Mouse (Mus musculus) heart, embryonic 13.5 days (tissue): ENCODE measurements around the gene Sgsm1. TPM values are rescaled to one million over a fixed set of nuclear protein-coding genes. Genes with fewer than 3 reads are reported as not detected.

ENCODE experiments used
- ATAC-seq: fragments of 200-750 bp; cut with Nextera tagmentation; 2 replicates; pipeline ENCODE4 v1.8.0; 2017; ENCODE audit warnings: moderate TSS enrichment; ENCODE audit not compliant: insufficient number of reproducible peaks, low FRiP score, low TSS enrichment; ENCODE audit errors: extremely low read depth
- H3K27ac ChIP-seq: fragments of 300-500 bp; sonication (generic); replicated peaks from 2 replicates; pipeline ENCODE4 v1.5.1; 2015; ENCODE audit warnings: moderate library complexity, mild to moderate bottlenecking, inconsistent platforms
- H3K27me3 ChIP-seq: fragments of 300-500 bp; sonication (generic); replicated peaks from 2 replicates; pipeline ENCODE4 v1.6.1; 2015; ENCODE audit warnings: mild to moderate bottlenecking, inconsistent platforms
- H3K36me3 ChIP-seq: fragments of 300-500 bp; sonication (generic); 2 replicates; pipeline ENCODE4 v1.6.1; 2015; ENCODE audit warnings: mild to moderate bottlenecking, inconsistent platforms
- H3K4me1 ChIP-seq: fragments of 300-500 bp; sonication (generic); 2 replicates; pipeline ENCODE4 v1.6.1; 2015; ENCODE audit warnings: inconsistent platforms
- H3K4me2 ChIP-seq: fragments of 300-500 bp; sonication (generic); 2 replicates; pipeline ENCODE4 v1.6.1; 2015; ENCODE audit warnings: inconsistent platforms, mild to moderate bottlenecking, moderate library complexity
- H3K4me3 ChIP-seq: fragments of 300-500 bp; sonication (generic); 2 replicates; pipeline ENCODE4 v1.5.1; 2015; ENCODE audit warnings: moderate library complexity, mild to moderate bottlenecking, inconsistent platforms
- H3K9ac ChIP-seq: fragments of 300-500 bp; sonication (generic); 2 replicates; pipeline ENCODE4 v1.6.1; 2015; ENCODE audit warnings: inconsistent platforms, mild to moderate bottlenecking, moderate library complexity
- H3K9me3 ChIP-seq: fragments of 300-500 bp; sonication (generic); 2 replicates; pipeline ENCODE4 v1.6.1; 2016; ENCODE audit warnings: inconsistent platforms
- WGBS: fragments of 180-500 bp; shearing (Covaris S2); methylation state at CpG from one replicate; pipeline ENCODE4 v1.1.7; 2015; ENCODE audit warnings: mixed read lengths; 5-methylcytosine and 5-hydroxymethylcytosine counted together
- microRNA-seq: library from miRNA; unstranded; fragments of <30 nt; microRNA quantifications from one replicate; pipeline ENCODE4, GENCODE M21; 2016
- polyA plus RNA-seq: library from polyadenylated mRNA; unstranded; fragments of >200 nt; fragmentation: Nextera tagmentation; extraction: Ambion mirVana; gene quantifications from 2 replicates; pipeline ENCODE4 v1.2.1, GENCODE M21; 2015

The Sgsm1 gene
- polyA plus RNA-seq, 1 experiment from 2014 or later, result 1.5 TPM

DNA sequence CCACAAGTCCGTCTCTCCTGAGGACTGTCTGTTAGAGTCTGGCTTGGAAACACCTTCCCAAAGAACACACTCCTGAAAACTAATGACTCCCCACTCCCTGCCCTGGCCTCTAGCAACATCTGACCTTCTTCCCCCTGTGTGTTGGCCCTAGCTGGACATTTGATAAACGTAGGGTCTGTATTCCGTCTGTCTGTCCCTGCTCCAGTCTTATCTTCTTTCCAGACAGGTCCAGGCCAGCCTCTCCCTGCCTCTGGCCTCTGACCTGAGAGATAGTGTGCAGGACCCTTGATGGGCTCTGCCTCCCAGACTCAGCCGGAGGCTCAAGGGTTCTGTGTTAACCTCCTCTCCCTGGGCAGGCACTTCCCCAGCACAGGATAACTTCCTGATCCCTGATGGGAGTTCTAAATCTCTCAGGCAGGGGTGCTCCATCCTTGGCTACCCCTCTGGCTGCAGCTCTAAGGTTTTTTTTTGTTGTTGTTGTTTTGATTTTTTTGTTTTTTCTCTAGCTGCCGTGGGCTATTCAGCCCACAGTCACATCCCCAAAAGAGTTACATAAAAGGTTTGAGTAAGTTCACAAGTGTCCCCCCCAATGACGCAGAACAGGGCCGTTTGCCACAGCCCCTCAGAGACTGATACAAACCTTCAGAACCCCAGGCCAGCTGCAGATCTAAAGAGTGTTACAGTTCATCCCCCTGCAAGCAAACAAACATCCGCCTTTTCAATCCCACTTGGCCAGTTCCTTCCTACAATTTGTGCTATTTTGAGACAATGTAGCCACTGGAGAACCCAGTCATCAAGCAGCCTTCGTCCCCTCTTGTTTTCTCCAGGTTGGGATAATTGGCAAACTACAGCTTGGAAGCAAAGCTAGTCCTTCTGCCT, 113.4 kb downstream of the Sgsm1 start:
- H3K4me1 ChIP-seq, result peaks cover 40% of the 10 kb centered on the region
- H3K27ac ChIP-seq, result peak overlapping the region; percentile 78
- no peak overlapping the region for H3K4me3 ChIP-seq
- no peaks in the 10 kb centered on the region for H3K36me3 ChIP-seq
- 29% methylated on average over 9 of the region's 9 CpGs for WGBS
- 0 out of 2 replicates have a peak overlapping the region, but pooled peaks have one; percentile 6 for H3K9ac ChIP-seq
- no peak overlapping the region for H3K4me2 ChIP-seq
- no peaks in the 10 kb centered on the region for H3K9me3 ChIP-seq
- 0 out of 2 replicates have a peak, but pooled peaks cover 6% of the 10 kb centered on the region for H3K27me3 ChIP-seq
- no peak for ATAC-seq

DNA sequence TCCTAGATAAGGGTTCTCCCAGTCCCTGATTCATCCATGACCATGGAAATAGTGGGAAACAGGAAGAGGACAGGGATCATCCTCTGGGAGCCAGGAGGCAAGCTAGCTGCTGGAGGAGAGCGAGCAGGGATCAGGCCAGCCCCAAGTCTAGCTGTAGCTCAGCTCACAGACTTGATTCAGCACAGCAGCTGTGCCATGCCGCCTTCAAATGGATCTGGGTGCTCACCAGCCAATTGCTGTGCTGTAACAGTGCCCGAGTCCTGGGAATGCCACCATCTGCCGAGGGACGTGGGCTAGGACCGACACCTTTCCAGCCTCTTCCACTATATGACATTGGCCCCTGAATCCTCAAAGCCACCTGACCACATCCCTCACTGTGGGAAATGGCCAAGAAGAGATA, 114.7 kb downstream of the Sgsm1 start:
- H3K9me3 ChIP-seq, result no peaks in the 10 kb centered on the region
- 0 out of 2 replicates have a peak overlapping the region, but pooled peaks have one; percentile 78 for H3K27ac ChIP-seq
- 77% methylated on average over 6 of the region's 6 CpGs for WGBS
- no peaks in the 10 kb centered on the region; the same call in 1 of the 2 replicates for H3K36me3 ChIP-seq
- H3K4me1 ChIP-seq, result peaks cover 40% of the 10 kb centered on the region
- H3K9ac ChIP-seq, result no peak overlapping the region
- no peak for ATAC-seq
- H3K4me2 ChIP-seq, result no peak overlapping the region
- H3K27me3 ChIP-seq, result 0 out of 2 replicates have a peak, but pooled peaks cover 6% of the 10 kb centered on the region
- no peak overlapping the region for H3K4me3 ChIP-seq

DNA sequence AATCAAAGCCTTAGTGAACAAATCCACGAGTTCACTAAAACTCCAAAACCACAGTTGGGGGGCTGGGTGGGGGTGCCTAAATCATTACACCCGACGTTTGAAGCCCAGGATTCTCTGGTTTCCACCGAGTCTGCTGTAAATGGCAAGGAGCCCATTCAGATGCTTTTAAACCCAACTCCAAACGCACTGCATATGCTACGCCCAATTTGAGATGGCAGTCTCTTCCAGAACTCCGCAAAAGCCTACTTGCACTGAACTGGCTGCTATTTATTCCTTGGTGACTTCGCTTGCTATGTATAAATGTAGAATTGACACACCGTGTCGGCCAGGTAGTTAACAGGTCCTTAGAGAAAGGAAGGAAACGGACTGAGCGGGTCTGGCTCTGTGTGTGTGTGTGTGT, 115.1 kb downstream of the Sgsm1 start:
- Histone ChIP-seq H3K4me3 (no peak overlapping the region), H3K4me1 (peaks cover 36% of the 10 kb centered on the region), H3K9ac (no peak overlapping the region), H3K27me3 (0 out of 2 replicates have a peak, but pooled peaks cover 6% of the 10 kb centered on the region), H3K36me3 (no peaks in the 10 kb centered on the region; the same call in 1 of the 2 replicates), H3K27ac (no peak overlapping the region), H3K9me3 (no peaks in the 10 kb centered on the region), H3K4me2 (no peak overlapping the region)
- no peak for ATAC-seq
- 80% methylated on average over 12 of the region's 12 CpGs for WGBS

GRCm38 (mm10) chr5:113193762-113194161, 116.8 kb downstream of the Sgsm1 start:
- H3K4me3 ChIP-seq, result no peak overlapping the region
- H3K9me3 ChIP-seq, result no peaks in the 10 kb centered on the region
- H3K27me3 ChIP-seq, result 0 out of 2 replicates have a peak, but pooled peaks cover 6% of the 10 kb centered on the region
- H3K9ac ChIP-seq, result no peak overlapping the region
- 85% methylated on average over 18 of the region's 18 CpGs for WGBS
- H3K4me2 ChIP-seq, result no peak overlapping the region
- H3K27ac ChIP-seq, result no peak overlapping the region
- H3K36me3 ChIP-seq, result no peaks in the 10 kb centered on the region; the same call in 1 of the 2 replicates
- peaks cover 22% of the 10 kb centered on the region for H3K4me1 ChIP-seq
- ATAC-seq, result no peak

Small RNA genes lying within 50 kb of the gene (microRNA-seq; reads per million reads assigned to microRNA genes)
- gene Mir7229 (not detected), gene Mir7230 (not detected)

Other genes with a start within 250 kb of the Sgsm1 start
- gene Crybb2, start 240.7 kb downstream of the Sgsm1 start, polyA plus RNA-seq, result not detected in 2 replicates
- gene Crybb3, start 229.2 kb downstream of the Sgsm1 start, polyA plus RNA-seq, result 0.86 and 0.93 TPM in 2 replicates
- 14.4 and 14.8 TPM in 2 replicates for gene 2900026A02Rik, start 89.5 kb downstream of the Sgsm1 start, polyA plus RNA-seq
- not detected in 2 replicates for gene Tmem211, start 83.9 kb downstream of the Sgsm1 start, polyA plus RNA-seq
- not detected in 2 replicates for gene Aym1, start 46.5 kb upstream of the Sgsm1 start, polyA plus RNA-seq
- 3.8 and 4.0 TPM in 2 replicates for gene Wscd2, start 179.5 kb upstream of the Sgsm1 start, polyA plus RNA-seq